Mouse (Mus musculus): ENCODE measurements around the gene Plrg1.
A peak's percentile ranks its signal among the peaks of the same experiment; 100 is the strongest.

Gene Plrg1

DNA sequence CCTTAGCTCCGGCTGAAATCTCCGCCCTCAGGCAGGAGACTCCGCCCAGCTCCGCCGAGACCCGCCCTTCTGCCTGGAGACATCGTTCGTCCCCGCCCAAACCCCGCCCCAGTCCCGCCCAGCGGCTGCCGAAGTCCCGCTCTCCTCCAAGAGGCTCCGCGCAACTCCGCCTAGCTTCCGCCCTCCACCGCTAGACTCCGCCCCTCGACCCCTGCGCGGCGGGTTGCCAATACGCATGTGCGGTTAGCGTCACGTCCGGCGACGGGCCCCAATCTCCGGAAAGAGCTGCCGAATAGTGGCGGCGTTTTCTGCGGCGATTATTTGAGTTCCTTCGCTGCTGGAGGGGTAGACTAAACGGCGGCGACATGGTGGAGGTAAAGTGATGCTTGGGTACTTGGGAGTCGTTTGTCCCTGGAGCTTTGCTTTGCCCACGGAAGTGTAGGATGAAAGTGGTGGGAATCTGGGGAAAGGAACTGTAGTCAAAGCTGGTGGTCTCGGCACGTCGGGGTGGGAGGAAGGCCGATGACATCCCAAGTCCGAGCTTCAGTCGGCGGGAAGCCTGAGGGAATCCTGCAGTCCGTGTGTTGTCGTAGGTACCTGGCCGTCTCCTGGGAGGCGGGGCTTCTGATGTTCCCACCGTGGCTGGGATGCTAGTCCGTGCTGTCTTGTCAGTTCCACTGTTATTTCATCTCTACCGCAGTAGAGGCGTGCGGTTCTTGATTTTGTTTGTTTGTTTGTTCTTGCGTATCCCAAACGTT lies at the start of gene Plrg1:
Gene Plrg1, plus strand, starts transcription at position 242 of the 758 bp plus-strand sequence.
- DNase-seq (ENCODE audit: low spot score): peak; percentile 96

DNA sequence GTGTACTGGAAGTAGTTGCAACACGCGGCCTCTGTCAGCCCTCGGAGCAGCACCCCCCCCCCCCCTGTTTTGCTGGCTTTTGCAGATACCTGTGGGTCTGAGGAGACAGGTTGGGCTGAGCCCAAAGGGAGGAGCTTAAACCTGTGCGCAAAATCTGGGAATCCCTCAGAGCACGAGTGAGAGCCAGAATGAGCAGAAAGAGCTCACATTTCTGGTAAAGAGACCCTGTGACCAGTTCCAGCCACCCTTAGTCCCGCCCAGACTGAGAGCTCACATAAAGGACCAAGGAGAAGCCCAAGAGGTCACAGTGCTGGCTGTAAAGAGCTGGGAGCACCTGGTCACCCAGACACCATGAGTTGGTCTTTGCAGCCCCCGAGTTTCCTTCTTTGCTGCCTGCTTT lies 47.8 kb upstream of the Plrg1 start, which contains the start of gene Fgg:
Gene Fgg, plus strand, starts transcription at position 168 of the 400 bp plus-strand sequence.
- no peak for DNase-seq (ENCODE audit: low spot score)

- DNase-seq (ENCODE audit: low spot score): no peak
These were observed 45.0 kb upstream of the Plrg1 start for GRCm38 (mm10) chr3:83010291-83010690.

- DNase-seq (ENCODE audit: low spot score): no peak
These were observed 44.2 kb upstream of the Plrg1 start for GRCm38 (mm10) chr3:83011136-83011535.

DNA sequence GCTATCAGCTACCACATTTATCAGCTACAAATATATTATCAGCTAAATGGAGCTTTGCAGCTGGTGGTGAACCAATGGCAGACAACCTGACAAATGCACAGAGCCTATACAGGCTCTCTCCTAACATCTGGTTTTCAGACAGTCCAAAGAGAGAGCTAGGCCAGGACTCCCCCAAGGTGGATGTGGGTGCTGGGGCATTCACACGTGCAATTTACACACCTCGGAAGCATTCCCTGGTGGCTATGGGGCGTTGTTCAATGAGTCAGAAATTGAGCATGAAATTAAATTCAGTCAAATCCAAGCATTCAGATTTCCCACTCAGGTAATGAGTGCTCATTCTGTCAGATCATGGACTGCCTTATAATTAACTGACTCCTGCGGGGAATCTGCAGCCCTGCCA lies 43.8 kb upstream of the Plrg1 start:
- DNase-seq (ENCODE audit: low spot score): no peak

- no peak for DNase-seq (ENCODE audit: low spot score)
These were observed 42.7 kb upstream of the Plrg1 start for GRCm38 (mm10) chr3:83012636-83013035.

DNA sequence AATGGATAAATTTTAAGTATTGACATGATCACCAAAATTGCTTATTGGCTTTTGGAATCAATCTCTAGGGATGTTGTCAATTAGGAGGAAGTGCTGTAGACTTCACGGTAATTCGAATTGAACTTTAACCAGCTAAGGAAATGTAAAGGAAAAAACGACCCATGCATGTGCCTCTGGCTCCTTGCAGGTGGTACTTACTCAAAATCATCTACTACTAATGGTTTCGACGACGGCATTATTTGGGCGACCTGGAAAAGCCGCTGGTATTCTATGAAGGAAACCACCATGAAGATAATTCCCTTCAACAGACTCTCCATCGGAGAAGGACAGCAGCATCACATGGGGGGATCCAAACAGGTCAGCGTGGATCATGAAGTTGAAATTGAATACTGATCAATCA lies 41.4 kb upstream of the Plrg1 start:
- DNase-seq (ENCODE audit: low spot score): no peak

- no peak for DNase-seq (ENCODE audit: low spot score)
These were observed 39.1 kb upstream of the Plrg1 start for GRCm38 (mm10) chr3:83016236-83016635.

- DNase-seq (ENCODE audit: low spot score): no peak
These were observed 34.9 kb upstream of the Plrg1 start for GRCm38 (mm10) chr3:83020387-83020786.

GRCm38 (mm10) chr3:83021176-83021575 lies 34.1 kb upstream of the Plrg1 start:
- no peak for DNase-seq (ENCODE audit: low spot score)

- DNase-seq (ENCODE audit: low spot score): no peak
These were observed 30.3 kb upstream of the Plrg1 start for GRCm38 (mm10) chr3:83025036-83025435.

DNA sequence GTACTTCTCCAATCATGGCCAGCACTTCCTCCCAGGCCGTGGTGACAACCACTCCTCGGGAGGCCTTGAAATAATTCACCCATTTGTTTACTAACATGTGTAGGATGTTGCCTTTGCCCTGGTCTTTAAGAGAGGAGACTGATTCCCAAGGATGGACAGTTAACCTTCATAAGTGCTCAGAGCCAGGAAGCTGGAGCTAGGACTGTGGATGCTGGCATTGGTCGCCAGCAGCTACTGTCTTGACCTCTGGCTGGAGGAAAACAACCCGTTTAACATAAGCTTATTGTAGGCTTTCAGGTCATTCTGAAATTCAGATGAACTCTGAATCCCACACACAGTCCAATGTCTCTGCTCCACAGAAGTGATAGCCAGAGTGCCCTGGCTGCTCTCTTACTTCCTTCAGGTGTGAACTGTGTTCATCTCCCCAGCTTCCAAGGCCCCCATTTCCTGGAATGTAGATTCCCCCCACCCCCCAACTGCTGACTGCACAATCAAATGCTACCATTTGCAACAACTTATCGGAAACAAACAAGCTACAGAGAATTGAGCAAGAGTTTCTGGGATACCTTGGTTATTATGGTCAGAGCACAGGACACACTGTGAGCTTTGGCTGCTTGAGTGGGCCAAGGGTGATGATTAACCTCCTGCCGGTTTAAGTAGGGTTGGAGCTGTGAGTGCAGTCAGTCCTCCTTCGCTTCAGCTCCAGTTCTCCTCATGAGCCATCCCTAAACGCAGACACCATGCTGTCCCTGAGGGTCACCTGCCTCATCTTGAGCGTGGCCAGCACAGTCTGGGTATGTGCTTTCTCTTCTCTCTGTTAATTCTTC lies 29.6 kb upstream of the Plrg1 start, which contains the start of gene Fga:
Gene Fga, plus strand, starts transcription at position 602 of the 827 bp plus-strand sequence.
- DNase-seq (ENCODE audit: low spot score): no peak

- no peak for DNase-seq (ENCODE audit: low spot score)
These were observed 27.6 kb upstream of the Plrg1 start for GRCm38 (mm10) chr3:83027546-83028251.

- DNase-seq (ENCODE audit: low spot score): no peak
These were observed 25.0 kb upstream of the Plrg1 start for GRCm38 (mm10) chr3:83030331-83030730.

- DNase-seq (ENCODE audit: low spot score): no peak
These were observed 22.5 kb upstream of the Plrg1 start for GRCm38 (mm10) chr3:83032746-83033308.

DNA sequence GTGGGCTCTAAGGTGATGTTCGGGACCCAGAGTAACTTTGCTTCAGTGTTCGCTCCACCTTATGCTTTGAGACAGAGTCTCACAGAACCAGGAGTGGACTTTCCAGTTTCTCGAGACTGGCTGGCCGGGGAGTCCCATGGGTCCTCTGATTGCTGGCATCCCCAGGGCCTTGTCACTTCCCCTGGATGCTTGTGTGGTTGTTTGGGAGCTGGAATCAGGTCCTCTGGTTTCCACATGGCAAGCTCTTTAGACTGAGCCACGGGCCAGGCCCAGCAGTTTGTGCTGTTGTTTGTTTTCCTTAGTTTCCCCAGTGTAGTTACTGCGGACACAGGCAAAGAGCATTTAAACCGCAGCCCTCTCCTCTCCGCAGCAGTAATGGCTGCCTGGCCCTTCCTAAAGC lies 21.5 kb upstream of the Plrg1 start:
- no peak for DNase-seq (ENCODE audit: low spot score)

- DNase-seq (ENCODE audit: low spot score): no peak
These were observed 16.5 kb upstream of the Plrg1 start for GRCm38 (mm10) chr3:83038865-83039264.

GRCm38 (mm10) chr3:83039666-83040065 lies 15.7 kb upstream of the Plrg1 start:
- no peak for DNase-seq (ENCODE audit: low spot score)

- DNase-seq (ENCODE audit: low spot score): no peak
These were observed 12.9 kb upstream of the Plrg1 start for GRCm38 (mm10) chr3:83042451-83042850.

DNA sequence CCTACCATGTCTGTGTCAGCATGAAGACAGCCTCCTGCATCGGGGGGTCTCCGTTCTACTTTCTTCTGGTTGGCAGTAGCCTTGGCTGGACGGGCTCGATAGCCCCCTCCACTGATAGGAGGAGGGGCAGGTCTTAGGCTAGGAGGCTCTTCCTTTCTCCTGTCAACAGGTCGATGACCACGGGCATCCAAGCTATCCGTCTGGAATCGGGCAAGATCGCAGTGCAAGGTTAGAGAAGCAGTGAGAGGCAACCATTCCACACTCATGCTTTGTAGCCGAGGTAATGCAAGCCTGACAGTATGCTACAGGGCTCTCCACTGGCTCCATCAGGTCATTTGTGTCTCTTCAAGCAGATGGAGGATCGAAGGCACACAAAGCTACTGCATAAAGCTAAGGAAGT lies 8.7 kb upstream of the Plrg1 start:
- no peak for DNase-seq (ENCODE audit: low spot score)

- DNase-seq (ENCODE audit: low spot score): no peak
These were observed 5.6 kb upstream of the Plrg1 start, which contains the start of gene Fgb for GRCm38 (mm10) chr3:83049680-83050079. Gene Fgb, minus strand, starts transcription at chr3:83049863.

- no peak for DNase-seq (ENCODE audit: low spot score)
These were observed 4.7 kb upstream of the Plrg1 start for GRCm38 (mm10) chr3:83050661-83051060.
